Mouse (Mus musculus): Measurements from ENCODE around the gene Enoph1. TPM values are rescaled to one million over a fixed set of nuclear protein-coding genes. Genes with fewer than 3 reads are reported as not detected.

Enoph1 gene
- total RNA-seq, 2 experiments from 2014 or later, result 41.5 to 42.1 TPM

DNA sequence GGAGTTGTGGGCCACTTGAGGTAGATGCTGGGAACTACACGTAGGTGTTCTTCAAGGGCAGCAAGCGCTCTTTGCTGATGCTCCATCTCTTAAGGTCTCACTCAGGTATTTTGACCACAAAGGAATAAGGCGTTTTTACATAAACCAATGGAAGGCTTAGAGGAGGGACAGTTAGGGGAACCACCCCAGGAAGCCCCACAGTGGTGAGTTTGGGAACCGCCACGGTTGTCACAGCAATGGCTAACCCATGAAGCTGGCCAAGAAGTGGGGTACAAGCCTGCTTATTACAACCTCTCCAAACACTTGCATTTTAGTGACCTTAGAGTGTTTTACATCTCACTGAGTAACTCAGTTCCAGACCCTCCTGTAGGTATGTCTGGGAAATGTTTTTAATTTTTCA lies 31.8 kb downstream of the Enoph1 start:
- no peak for DNase-seq (ENCODE audit: low spot score in 2 of 2)

DNA sequence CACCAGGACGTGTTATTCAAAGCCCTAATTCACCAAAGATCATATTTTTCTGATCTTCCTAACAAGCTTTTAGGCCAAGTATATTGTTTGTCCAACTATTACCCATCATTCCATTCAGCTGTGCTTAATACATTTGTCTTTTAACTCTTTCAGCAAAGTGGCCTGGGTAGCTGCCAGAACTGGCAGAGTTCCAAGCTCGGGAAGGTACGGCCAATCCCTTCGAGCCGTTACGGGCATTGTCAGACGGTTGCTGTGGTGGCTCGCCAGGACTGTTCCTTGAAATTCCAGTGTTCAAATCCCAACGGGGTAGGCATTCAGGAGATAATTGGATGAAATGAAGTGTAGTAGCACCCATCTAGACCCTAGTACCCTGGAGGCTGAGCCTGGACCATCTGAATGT lies 32.8 kb downstream of the Enoph1 start:
- no peak for DNase-seq (ENCODE audit: low spot score in 2 of 2)

DNA sequence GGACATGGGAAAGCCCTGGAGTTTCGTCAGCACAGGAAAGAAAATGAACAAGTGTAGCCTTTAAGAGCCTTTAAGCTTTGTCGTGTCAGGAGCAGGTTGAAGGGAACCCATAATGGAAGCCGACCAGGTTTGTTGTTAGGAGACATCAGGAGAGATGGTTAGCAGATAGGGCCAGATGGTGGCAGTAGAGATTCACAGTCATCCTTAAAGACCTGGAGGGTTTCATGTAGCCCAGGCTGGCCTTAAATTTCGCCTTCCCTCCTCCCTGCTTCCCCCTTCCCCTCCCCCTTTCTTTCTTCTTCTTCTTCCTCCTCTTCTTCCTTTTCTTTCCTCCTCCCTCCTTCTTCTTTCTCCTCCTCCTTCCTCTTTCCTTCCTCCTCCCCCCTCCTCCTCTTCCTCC lies 34.8 kb downstream of the Enoph1 start:
- DNase-seq (ENCODE audit: low spot score in 2 of 2), result no peak

DNA sequence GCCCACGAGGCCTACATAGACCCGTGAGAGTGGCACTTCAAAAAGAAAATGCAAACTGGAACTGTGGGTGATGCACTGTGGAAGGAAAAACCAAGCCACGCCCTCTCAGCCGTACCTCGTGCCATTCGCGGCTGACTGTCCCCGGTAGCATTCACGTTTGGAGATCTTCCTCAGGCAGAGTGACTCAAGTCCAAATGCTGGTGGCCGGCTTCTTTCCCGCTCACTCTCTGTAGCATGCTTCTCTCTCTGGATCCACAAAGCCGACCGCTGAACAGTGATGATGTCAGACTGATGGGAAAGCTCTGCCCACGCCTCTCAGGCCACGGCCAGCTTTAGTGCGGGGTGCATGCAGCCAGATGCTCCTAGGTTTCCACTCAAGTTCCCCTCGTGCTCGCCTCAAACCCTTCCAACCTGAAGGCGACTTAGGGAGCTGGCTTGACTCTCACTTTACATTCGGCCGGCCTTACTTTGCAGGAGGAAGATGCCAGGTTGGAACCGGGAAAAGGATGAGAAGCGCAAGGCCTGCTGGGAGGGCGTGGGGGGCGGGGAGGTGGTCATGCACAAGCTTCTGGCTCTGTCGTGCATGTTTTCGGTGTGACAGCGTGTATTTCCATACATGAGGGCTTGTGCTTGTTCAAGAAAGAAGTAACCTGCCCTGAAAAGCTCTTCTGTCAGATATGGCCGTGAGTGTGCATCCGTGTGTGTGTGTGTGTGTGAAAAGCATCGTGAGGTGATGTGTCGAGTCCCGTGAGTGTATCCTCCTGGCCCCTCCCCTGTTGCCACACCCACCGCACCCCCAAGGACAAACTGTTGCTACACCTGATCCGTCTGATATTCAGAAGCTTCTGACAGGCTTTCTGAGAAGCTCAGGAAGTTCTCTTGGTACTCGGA lies 39.5 kb downstream of the Enoph1 start:
- no peak for DNase-seq (ENCODE audit: low spot score in 2 of 2)

DNA sequence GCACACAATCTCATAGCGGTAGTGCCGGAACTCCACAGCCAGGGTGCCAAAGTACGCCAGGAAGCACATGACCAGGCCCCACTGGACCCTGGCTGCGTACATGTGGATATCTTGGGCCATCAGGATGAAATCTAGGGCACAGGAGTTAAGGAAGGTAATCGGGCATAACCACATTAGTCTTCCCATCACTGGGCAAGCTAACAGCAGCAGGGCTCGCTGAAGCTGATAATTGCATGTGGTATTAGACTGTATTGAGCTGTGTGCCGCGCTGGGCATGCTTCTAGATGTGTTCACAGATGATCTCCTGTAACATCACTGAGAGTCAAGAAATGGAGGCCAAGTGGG lies 40.1 kb downstream of the Enoph1 start:
- no peak for DNase-seq (ENCODE audit: low spot score in 2 of 2)

DNA sequence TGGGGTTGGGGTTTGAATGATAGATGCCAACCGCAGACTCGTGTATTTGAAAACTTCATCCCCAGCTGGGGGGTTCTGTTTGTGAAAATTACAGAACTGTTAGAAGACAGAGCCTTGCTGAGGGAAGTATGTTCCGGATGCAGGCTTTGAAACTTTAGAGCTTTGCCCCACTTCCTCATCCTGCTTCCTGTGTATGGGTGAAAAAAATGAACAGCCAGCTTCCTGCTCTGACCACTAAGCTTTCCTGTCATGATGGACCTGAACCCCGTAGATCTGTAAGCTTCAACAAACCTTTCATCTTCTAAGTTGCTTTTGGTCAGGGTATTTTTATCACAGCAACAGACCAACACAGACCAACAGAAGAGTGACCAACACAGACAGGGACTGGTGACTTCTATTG lies 42.2 kb downstream of the Enoph1 start:
- DNase-seq (ENCODE audit: low spot score in 2 of 2), result no peak

DNA sequence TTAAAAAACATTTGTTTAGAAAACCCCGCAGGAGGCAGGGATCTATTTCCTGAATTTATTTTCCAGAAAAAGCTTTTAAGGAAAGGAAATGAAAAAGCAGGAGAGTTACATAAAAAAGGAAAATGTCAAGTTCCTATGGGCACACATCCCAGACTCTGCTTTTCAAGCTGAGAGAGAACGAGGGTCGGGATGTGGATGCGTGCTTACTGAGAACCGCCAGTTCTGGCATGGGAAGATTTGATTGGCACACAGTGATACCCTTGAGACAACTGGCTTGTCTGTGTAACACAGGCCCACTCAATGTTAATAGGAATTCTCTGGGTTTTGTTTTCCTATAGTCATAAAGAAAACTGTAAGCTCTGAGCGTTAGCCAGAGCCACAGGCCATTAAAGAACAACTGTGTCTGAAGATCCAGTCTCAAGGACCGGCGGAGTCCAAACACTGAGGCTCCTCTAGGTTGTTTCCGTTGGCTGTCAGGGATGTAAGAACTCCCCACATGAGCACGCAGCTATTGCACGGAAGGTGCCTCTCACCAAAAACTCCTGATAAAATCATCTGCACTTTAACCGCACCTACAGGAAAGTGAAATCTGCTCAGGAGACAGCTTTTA lies 44.3 kb downstream of the Enoph1 start:
- no peak for DNase-seq (ENCODE audit: low spot score in 2 of 2)

DNA sequence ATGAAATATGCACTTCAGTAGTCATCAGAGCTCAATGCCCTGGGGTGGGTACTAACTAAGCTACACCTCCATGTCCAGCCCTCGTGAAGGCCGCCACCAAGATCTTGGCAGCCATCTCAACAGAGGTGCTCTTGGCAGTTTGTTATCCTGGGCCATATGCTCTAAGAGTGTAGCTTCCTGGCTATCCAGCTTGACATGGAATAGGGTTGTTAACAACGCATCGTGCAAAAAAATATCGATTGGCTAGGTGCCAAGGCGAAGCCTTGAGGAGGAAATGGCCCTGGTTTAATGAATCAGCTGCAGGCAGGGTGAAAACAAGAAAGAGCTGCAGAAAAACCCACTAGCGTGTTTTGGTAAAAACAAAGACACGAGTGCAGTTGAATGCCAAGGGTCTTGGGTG lies 45.3 kb downstream of the Enoph1 start:
- no peak for DNase-seq (ENCODE audit: low spot score in 2 of 2)

DNA sequence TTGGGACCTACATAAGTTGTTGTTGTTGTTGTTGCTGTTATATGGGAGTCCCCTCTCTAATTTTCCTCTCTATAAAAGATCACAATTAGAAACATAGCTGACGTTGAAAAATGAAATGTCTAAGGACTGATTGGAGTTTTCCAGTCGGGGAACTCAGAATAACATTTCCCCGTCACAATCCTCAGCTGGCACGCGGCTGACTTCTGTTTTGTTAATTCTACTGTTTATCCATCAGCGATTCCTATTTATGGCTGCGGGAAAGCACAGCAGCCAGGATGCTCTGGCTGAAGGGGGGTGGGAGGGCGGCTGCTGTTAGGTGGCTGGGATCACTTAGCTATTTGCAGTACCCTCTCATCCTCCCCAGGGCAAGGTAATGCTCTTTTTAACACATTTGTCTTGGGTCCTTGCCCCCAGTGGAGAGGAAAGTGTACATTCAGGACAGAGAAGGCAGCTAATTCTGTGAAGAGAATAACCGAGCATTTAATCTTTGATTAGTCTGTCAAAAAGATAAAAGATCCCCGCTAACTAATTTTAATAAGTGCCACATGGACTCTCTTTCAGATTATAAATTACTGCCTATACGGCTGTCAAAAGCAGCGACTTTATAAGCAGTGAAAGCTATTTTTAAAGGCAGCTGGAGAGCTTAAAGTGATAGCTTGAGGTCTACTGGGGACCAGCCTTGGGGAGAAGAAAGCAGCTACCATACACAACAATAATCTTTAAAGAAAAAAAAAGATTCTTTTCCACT lies 50.9 kb downstream of the Enoph1 start:
- DNase-seq (ENCODE audit: low spot score in 2 of 2), result no peak

DNA sequence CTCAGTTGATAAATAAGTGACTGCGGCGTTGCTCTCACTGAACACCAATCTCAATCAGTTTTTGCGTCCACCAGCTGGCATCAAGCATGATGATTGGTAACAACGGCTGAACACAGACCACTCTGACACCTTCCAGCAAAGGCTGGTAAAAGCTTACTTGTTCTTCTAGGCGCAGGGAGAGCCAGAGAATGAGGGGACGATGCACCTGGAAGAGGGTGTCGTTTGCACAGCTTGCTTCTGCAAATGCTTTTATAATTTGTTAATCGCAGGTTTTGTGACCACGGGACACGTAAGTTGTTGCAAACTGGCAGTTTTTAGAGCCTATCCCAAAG lies 51.4 kb downstream of the Enoph1 start:
- no peak for DNase-seq (ENCODE audit: low spot score in 2 of 2)

DNA sequence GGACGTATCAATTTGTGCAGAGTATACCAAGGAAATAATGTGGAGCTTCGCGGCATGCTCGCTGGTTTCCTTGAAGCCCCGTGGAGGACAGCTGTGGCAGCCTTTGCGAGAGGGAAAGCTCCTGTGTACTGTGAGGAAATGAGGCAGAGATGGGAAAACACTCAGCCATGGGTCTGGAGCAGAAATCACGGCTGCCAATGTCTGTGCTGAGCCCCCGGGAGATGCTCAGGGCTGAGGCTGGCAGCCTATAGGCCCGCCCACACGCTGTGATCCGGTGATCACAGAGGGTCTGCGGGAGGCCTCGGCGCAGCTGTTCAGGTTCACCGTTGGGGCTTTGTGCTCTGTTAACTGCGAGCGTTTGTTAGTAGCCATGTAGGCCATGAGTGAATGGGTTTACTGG lies 51.8 kb downstream of the Enoph1 start:
- no peak for DNase-seq (ENCODE audit: low spot score in 2 of 2)

DNA sequence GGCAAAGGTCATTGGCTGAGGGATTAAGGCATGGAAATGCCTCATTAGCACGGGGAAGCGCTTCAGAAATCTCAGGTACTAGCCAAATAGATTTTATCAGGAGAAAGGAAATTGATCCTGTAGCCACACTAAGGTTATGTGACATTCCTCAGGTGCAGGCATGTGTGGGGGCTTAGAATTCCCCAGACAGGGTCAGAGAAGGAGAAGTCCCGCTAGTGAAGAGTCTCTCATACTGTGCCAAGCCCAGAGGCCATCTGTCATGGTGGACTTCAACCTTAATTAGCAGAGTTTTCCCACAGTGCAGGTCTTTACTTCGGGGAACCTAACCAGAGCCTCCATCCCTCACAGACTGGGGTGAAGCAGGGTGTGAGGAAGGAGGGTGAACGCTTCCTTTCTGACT lies 57.2 kb downstream of the Enoph1 start:
- no peak for DNase-seq (ENCODE audit: low spot score in 2 of 2)

DNA sequence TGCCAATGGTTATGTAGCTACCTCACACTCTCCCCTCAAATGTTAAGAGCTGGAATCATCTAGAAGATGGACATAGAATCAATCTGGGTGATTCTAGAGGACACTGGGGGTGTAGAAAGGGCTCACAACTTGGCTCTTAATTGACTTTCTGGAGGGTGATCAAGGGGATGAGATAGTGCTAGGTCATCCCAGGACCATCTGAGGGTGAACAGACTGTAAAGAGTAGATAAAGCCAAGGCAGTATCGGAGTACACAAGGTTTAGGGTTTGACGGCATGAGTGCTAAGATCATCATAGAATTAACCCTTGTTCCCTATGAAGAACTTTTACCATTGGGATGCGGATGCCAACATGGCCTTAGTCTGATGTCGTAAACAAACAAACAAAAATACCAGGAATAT lies 58.2 kb downstream of the Enoph1 start:
- DNase-seq (ENCODE audit: low spot score in 2 of 2), result no peak

DNA sequence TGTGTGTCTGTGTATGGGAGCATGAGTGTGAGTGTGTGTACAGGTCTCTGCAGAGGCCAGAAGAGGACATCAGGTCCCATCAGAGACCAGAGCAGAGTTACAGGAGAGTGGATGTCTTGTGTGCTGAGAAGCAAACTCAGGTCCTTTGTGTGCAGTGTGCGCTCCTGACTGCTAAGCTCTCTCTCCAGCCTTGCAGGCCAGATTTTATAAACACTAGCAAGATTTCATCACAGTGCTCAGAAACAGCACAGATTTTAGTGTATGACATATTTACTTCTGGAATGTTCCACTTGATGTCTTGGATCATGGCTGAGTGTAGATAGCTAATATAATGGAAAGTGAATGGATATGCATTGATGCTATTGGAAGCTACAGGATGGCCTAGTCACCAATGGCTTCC lies 62.6 kb downstream of the Enoph1 start:
- DNase-seq (ENCODE audit: low spot score in 2 of 2), result no peak

DNA sequence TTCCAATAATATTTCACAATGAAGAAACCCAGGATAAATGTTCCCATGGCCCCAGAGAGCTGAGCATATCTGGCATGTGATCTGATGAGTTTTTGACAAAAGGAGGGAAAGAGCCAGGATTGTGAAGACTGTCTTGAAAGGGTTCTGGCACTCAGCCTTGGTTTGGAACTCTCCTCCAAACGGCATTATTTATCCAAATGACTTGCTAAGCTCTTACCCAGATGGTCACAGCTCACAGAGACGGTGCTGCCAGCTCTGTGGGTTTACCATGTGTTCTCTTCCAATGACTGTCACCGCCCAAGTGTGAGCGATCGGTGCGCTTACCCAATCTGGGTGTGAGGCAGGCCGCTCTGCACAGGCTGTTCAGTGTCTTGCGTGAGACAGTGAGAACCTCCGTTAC lies 69.1 kb downstream of the Enoph1 start:
- no peak for DNase-seq (ENCODE audit: low spot score in 2 of 2)

DNA sequence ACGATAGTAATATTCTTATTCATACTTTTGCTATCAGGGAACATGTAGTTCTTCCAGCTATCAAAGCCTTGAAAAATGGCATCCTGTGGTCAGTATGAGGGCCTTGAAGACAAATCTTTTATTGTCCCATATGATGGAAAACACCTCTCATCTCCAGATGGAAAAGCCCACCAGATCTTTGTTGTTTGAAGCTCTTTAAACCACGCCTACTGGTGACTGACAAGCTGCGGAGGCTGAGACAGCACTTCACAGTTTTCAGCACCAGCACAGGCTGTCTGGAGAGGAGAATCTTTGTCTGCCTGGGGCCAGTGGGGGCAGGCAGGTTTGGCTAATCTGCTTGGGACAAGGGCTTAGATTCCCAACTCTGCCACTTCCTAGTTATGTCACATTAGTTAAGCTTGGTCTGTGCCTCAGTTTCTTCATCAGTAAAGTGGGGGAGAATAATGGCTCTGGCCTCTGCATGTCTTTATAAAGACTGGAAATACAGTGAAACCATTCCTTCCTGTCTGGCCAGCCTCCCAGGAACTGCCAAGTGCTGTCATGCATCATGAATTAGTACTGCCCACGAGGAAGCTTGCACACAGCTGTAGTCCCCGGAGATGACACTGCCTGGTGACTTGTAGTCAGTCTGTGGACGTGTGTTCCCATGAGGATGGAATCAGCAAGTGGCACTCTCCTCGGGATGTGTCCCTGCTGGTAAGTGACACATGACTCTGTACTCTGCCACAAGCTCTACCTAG lies 69.9 kb downstream of the Enoph1 start:
- DNase-seq (ENCODE audit: low spot score in 2 of 2), result no peak

DNA sequence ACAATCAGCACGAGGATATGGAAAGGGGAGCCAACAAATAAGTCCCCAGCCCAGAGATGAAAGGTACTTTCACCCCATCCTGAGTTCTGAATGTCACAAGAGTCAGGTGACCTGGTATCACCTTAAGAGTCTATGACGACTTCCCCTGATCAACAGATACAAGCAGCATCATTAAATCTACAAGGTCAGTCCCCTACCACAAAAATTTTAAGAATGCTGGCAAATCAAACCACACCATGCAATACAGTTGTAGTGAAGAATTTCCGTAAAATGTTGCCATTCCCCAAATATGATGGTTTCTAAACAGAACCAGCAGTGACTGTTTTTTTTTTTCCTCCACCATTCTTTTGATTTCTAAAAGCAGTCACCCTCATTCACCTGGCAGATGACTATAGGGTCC lies 70.8 kb downstream of the Enoph1 start:
- no peak for DNase-seq (ENCODE audit: low spot score in 2 of 2)

DNA sequence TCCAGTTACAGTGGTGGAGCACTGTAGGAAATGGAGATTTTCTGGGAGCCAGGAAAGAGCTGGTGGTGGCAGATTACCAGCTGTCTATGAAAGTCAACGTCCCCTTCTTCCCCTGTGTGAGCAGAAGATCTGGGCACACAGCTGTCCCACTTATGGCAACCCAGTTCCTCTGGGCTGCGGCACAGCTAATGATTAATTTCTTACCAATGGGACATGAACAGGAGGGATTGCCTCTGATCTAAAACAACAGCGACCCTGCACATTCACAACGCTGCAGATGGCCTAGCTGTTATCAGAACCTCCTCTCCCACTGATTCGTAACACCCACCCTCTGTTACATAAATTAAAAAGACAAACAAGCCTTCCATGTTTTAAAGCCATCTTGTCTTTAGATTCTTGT lies 73.6 kb downstream of the Enoph1 start:
- no peak for DNase-seq (ENCODE audit: low spot score in 2 of 2)
